Mouse (Mus musculus) WW6 (cell line): ENCODE data around the gene March10.

Experiments used
- DNase-seq: peaks from one replicate; pipeline ENCODE4 v3.0.0-alpha.2; 2013; ENCODE audit warnings: low read depth, low spot score

Gene March10

DNA sequence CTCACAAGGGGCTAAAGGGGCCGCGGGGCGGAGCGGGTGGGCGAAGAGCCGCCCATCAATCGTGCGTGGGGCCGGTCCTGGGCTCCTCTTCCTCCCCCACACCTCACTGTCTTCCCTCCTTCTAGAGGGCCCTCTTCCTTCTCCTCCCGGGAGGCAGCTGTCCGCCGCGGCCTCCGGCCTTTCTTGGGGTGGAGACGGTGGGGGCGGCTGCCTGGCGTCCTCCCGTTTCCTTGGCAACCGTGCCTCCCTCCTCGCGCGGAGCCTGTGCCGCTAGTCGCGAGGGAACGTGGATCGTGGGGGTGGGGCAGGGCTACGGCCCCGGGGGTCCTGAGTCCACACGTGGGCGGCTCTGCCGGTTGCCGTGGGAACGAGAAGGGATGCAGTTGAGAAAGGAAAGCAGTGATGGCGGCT lies at the start of gene March10:
March10 (minus strand) TSS at position 239 of the 411 bp plus-strand sequence.
- peak; percentile 16 for DNase-seq

- DNase-seq: no peak
Measured at GRCm38 (mm10) chr11:105506322-105506721, 49.8 kb upstream of the March10 start.

DNA sequence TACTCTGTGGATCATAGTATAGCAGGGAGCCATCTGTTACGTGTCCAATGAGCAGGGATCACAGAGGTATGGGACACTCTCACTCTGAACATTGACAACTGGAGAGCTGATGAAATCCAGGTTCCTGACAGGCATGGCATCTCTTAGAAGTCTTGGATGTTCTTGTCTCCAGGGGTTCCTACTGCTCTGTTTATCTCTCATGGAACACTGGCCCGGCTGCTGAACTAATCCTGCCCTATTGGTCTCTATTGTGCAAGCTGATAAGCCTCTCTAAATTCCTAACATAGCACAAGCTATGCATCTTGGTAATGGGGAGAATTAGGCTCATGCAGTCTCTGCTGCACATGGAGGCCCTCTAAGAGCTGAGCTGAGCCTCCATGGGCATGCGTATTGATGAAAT lies 48.5 kb upstream of the March10 start:
- no peak for DNase-seq

DNA sequence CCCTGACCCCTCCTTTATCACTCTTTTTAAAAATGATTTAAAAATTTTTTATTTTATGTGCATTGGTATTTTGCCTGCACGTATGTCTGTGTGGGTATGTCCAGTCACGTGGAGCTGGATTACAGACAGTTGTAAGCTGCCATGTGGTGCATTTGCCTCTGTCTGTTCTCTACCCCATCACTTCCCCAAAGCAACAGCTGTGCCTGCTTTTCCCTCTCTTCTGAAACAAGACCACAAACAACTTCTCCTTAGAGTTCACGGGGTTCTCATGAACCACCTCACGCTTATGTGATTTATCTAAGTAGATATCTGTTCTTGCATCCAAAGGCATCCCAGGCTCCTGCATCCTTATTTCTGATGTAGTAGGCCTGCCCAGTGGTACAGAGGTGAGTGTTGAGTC lies 45.8 kb upstream of the March10 start:
- DNase-seq: no peak

DNA sequence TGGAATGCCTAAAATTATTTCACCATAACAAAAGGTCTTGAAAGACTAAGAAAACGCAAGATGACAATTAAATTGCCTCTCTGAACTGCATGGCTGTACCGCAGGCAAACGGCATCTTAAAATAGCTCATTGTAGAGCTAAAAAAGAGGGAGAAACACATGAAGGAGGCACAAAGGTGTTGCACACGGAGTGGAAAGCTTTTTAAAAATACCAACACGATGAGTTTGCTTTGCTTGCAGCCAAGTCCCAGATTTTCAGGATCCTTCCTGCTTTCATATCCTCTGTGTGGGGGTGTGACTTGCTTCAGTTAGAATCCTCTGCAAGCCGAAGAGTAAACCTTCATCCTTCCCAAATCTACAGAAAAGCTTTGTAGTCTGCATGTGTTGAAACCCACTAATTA lies 41.0 kb upstream of the March10 start:
- no peak for DNase-seq

GRCm38 (mm10) chr11:105496665-105497064 lies 40.1 kb upstream of the March10 start:
- no peak for DNase-seq

DNA sequence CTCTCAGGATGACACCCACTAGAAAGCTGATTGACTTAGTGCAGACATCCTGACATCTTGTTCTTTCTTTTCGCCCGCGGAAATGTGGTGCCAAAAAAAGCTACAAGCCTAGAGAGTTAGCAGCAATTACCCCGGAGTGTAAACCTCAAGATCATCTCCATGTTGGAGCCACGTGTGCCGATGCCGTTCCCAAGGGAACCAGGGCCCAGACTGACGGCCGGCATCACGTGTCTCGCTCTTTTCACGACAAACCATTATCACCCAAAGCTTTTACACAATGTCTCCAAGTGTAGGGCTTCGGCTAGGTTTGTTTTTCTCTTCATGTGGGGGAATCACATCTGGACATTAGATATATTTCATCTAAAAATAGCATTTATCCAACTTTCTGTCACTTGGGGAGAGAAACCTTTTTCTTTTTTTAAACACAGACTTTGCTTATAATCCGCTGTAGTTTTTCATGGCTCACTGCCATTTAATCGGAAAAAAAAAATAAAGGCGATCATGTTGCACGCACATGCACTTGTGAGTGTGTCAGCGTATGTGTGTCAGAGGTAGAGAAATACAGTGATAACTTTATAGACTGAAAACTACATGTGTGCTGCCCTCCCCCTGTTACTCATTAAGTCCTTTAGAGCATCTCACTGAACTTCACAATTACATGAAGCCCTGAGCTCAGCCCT lies 39.2 kb upstream of the March10 start:
- no peak for DNase-seq

DNA sequence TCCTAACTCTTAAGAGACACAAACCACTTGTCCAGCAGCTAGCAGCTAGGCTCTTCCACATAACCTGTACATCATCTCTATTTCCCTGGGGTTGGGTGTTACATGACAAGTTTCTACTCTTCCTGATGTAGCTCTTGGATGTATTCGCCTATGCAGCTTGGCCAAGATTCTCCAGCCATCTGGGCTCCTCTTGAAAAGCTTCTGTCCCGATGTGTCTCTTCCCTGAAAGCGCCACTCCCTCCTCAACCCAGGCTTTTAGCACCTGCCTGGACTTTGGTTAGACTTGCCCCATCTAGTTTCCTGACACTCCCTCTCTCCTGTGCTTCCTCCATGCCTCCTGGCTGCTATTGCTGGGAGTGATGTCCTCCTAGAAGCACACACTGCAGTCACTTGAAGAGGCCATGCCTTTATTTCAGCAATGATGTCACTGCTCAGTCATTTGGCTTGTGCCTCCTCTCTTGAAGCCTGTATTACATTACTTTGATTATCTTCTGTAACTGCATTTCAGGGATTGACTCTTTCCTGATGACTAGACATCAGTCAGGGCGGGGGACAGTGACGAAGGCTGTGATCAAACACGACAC lies 38.3 kb upstream of the March10 start:
- no peak for DNase-seq

GRCm38 (mm10) chr11:105492392-105492791 lies 35.9 kb upstream of the March10 start:
- DNase-seq: no peak

- no peak for DNase-seq
Measured at GRCm38 (mm10) chr11:105490971-105491370, 34.4 kb upstream of the March10 start.

- DNase-seq: no peak
Measured at GRCm38 (mm10) chr11:105485412-105485811, 28.9 kb upstream of the March10 start.

DNA sequence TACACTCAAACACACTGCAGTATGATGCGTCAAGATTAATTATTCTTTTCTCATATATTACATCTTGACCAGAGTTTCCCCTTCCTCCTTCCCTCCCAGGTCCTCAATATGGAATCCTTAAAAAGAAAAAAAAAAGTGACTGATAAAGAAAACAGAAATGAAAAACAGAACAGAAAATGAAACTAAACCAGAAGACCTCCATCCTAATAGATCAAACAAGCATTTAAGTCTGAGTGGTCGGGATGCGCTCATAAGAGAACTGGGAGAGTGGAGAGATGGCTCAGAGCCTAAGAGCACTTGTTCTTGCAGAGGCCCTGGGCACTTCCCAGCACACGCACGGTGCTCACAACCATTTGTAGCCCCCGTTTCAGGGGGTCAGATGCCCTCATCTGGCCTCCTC lies 28.5 kb upstream of the March10 start:
- no peak for DNase-seq

DNA sequence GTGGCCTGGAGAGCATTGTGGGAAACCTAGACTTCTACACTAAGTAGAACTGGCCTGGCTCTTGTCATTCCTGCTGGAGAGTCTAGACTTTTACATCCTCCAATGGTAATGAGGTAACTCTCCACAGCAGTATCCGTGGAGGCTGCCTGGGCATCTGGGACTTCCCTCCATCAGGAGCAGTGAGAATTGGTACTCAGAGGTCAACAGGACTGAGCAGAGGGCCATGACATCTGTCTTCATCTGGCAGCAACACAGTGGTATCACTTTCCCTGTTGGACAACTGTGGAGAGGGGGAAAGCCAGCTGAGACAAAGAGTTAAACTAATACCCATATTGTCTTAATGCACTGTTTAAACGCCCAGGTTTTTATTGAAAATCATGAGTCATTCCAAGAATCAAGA lies 26.2 kb upstream of the March10 start:
- DNase-seq: no peak

GRCm38 (mm10) chr11:105474746-105475145 lies 18.2 kb upstream of the March10 start:
- DNase-seq: no peak

- DNase-seq: no peak
Measured at GRCm38 (mm10) chr11:105474352-105474736, 17.8 kb upstream of the March10 start.

GRCm38 (mm10) chr11:105473716-105474351 lies 17.3 kb upstream of the March10 start:
- DNase-seq: no peak

DNA sequence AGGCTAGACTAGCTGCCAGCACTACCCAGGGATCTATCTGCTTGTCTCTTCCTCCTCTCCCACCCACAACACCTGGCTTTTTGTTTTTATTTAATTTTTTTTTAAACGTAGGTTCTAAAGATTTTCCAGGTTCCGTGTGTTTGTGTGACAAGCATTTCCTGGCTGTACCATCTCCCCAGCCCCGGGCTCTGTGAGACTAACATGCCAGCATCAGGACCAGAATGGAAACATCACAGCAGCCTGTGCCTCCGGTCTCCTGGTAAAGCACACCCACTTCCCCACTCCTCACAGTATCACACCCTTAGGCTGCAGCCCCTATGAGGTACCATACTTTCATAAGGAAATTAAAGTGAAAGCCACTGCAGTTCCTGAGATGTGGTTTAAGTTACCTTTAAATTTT lies 16.1 kb upstream of the March10 start:
- no peak for DNase-seq

DNA sequence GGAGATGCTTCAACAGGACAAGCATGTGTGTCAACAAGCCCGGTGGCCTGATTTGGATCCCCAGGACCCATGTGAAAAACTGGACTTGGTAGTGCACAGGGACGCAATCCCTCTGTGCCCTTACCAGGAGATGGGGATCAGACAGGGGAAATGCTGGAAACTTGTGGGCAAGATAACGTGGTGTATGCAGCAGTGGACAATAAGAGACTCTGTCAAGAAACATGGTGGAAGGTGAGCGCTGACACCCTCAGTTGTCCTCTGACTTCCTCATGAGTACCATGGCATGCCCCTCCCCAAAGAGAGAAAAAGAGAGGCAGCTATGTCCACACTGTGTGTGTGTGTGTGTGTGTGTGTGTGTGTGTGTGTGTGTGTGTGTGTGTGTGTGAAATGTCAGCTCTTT lies 14.4 kb upstream of the March10 start:
- no peak for DNase-seq

DNA sequence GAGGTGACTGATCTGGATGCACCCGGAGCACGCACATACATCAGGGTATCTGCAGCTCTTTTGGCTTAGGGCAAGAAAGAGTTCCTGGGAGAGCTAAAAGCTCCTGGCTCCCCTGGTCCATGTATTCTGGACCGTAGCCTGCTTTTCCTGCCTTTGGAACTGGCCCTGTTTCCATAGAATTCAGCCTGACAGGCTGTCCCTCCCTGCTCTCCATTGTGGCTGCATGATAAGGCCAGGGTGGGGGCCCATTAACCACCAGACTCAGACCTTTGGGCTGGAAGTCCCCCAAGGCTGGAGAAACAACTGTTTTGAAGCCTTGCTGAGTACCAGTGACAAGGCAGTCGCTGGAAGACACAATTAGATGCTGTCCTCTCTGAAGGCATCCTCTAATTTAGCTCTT lies 13.0 kb upstream of the March10 start:
- no peak for DNase-seq

DNA sequence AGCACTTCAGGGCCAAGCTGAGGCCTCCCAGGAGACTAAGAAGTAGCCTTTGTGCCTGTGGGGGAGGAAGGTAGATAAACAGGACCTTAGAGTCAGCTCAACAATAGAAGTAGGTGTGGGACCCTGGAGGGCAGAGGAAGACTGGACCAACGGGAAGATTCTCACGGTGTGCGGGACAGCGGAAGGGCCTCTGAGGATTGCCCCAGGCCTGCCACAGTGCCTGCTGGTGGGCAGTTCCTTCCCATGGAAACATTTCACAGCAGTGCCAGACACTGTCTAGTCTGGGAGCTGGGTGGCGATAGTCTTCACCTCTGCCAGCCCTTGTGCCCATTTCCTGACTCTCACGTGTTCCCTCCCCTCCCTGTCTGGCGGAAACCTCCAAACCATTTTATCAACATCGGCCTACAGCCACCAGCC lies 12.6 kb upstream of the March10 start:
- no peak for DNase-seq

- no peak for DNase-seq
Measured at GRCm38 (mm10) chr11:105468436-105468835, 11.9 kb upstream of the March10 start.

GRCm38 (mm10) chr11:105467816-105468215 lies 11.3 kb upstream of the March10 start:
- DNase-seq: no peak

DNA sequence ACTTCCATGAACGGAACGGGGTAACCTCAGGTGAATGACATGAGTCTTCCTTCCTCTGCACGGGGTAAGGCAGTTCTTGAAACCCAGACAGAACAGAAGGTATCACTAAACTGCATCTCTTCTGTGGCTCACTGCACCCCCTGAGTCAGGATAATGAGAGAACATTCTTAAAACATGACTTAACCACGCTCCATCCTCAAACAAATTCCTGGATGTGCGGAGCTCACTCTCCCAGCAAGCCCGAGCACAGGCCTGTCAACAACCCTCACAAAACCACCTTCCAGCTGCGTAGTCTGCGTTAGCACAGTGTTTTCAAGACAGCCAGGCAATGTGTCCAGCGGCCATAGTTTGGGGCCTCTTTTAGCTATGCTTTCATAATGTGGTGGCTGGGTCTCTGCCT lies 10.7 kb upstream of the March10 start:
- no peak for DNase-seq
